Mouse (Mus musculus) heart, adult 9 months (tissue): ENCODE measurements at regions not wholly inside any gene's neighbourhood (a gene's known extent, or its start where the extent isn't known, plus 50 kb on each side); places are given as distances from the start of the nearest gene placed in this dataset.

Experiments used
- DNase-seq, 2 experiments: peaks; one replicate each; pipeline ENCODE4 v3.0.0; 2022; ENCODE audit warnings: low spot score in 2 of 2

GRCm38 (mm10) chr9:49954601-49955000, 155.9 kb upstream of the Ncam1 start:
- no peak for DNase-seq

DNA sequence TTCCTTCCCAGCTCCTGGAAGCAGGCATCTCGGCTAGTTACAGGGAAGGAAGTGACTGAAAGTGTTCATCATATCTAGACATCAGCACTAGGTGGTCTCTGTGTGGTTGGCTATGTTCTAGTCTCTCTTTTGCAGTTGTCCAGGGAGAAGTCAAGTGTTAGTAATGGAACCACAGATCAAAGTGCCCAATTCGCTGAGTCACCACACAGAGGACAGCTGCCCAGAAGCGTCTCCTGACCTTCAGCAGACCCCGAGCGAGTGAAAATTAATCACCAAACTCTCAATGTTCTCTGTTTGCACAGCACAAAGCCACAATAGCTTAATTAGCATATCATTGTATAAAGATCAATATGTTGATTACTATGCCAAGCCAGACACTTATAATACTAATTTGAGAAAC, 151.6 kb upstream of the Ncam1 start:
- no peak for DNase-seq

GRCm38 (mm10) chr9:49948546-49948945, 149.8 kb upstream of the Ncam1 start:
- no peak for DNase-seq

GRCm38 (mm10) chr9:49946857-49947256, 148.1 kb upstream of the Ncam1 start:
- no peak for DNase-seq

- no peak for DNase-seq
Measured at GRCm38 (mm10) chr9:49935555-49936376, 137.0 kb upstream of the Ncam1 start.

DNA sequence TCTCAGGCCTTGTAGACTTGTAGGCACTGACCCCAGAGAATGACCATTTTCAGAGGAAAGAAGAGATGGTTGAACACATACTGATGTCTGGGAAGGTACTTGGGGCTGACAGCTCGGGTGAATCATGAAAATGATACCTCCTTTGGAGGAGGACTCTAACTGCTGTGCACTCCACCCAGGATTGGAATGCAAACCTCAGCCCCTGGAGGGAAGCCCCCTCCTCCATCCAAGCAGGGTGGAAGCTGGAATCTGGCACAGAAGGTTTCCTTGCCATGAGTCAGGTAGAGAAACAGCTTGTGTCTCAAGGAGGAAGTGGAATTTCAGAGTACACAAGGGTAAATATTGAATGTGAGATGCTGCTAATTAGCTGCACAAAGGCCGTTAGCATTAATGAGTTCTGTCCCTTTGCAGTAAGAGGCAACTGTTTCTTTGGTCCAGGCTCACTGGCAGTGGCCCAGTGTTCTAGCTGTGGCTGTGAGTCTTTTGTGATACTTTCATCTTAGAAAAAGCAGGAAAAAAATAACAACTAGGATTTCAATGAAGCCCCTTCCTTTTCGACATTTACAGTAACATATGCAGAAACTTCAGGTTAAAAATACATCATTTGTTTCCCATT, 129.4 kb upstream of the Ncam1 start:
- DNase-seq: no peak

GRCm38 (mm10) chr9:49927281-49927680, 128.6 kb upstream of the Ncam1 start:
- DNase-seq: no peak

GRCm38 (mm10) chr9:49925796-49926195, 127.1 kb upstream of the Ncam1 start:
- DNase-seq: no peak

- no peak for DNase-seq
Measured at GRCm38 (mm10) chr9:49923981-49924501, 125.3 kb upstream of the Ncam1 start.

GRCm38 (mm10) chr9:49922770-49923169, 124.0 kb upstream of the Ncam1 start:
- no peak for DNase-seq

GRCm38 (mm10) chr9:49922162-49922561, 123.4 kb upstream of the Ncam1 start:
- DNase-seq: no peak

- DNase-seq: no peak
Measured at GRCm38 (mm10) chr9:49921306-49921705, 122.6 kb upstream of the Ncam1 start.

GRCm38 (mm10) chr9:49915046-49915719, 116.5 kb upstream of the Ncam1 start:
- DNase-seq: peak in 1 of 2 experiments; percentile 2

GRCm38 (mm10) chr9:49913677-49914076, 115.0 kb upstream of the Ncam1 start:
- DNase-seq: no peak

- DNase-seq: no peak
Measured at GRCm38 (mm10) chr9:49912306-49912705, 113.6 kb upstream of the Ncam1 start.

DNA sequence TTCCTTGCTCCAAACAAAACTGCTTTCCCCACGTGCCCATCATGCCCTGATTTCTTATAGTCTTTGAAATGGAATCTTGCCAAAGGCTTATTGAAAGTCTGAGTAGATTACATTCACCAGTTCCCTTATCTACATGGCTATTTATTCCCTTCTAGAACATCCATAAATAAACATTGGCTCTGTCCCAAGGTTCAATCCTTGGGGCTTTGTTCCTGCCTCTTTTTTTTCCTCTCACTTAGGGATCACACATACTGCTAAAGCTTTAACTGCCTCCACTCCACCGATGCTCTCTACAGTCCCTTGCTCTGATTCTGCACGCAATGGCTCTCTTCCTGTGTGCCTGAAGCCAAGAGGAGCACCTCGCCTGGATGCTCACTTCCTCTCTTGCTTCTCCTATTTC, 107.6 kb upstream of the Ncam1 start:
- peak; percentile 23 to 25 for DNase-seq

- DNase-seq: no peak
Measured at GRCm38 (mm10) chr9:49905703-49906102, 107.0 kb upstream of the Ncam1 start.

DNA sequence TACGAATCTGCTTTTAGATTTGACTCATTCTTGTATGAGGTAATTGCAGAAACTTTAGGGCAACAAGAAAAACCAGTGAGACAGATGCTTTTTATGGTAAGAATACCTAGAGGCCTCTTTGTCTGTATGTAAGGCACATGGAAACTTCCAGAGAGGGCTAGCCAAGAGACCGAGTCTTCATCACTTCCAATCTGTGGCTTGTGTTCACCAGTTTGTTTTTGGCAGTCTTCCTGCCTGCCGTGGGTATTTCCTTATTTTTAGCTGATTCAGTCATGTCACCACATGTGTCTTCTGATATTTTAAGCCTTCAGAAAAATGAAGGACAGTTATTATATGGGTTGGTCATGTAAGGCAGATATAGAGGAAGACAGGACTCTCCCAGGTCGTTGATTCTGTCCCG, 100.2 kb upstream of the Ncam1 start:
- DNase-seq: no peak

DNA sequence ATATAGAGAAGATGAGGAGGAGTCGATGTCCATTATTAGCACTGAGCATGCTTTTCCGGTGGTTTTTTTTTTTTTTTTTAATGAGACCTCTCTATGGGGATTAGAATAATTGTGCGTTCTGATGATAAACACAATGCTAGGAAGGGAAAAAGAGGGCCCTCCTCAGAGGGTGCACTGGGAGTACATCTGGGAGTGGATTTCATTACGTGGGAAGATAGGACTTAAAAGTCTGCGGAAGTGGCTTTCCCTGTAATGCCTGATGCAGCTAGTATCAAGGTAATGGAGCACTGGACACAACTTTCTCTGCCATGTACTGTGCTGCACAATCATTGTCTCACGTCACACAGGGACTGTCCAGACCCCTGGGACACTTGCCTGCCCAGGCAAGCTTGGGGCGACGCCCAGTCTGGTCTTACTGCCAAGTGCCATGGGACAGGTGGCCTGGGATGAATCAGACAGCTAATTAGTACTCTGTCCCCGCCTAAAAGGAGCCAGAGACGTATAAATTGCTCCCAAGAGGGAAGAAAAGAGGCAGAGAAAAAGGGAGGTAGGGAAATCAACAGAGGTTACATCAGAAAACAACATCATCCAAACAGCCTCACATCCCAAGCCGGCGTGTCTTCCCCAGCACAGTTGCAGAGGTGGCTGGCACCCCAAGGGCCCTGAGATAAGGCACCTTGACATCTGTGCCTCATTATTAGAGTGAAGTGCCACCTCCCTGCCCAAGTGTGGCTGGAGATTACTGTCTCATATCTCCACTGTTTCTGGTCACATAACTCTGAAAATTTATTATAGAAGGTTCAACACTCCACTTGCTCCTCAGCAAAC, 86.0 kb upstream of the Ncam1 start:
- DNase-seq: peak; percentile 49 to 54

DNA sequence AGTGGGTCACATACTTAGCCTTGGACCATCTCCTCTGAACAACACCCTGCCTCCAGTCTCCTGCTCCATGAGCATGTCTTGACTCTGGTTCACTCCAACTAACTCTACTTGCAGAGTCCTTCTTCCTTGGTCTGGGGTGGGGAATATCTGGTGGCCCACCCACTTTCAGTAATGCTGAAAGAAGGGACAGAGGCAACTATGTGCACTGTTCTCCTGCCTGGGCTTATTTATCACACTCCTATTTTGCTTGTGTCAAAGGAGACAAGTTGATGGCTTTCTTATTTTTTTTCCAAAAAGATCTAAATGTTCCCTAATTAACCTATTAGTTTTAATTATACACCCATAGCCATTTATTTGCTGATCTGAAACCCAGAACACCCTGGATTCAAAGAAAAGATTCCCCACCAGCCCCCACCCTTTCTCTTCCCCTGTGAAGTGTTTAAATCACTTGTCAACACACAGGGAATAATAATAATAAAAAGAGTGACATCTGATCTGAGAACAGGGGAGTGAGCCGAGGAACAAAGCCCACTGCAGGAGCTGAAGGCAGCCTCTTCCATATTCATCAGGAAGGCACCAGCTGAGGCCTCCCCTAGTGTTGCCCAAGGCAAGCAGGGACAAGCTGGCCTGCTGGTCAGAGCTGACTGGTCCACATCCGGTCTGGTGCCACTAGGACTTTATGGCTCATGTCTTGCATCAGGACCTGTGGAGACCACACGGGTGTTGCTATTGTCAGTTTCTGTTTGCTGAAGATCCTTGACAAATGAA, 80.8 kb upstream of the Ncam1 start:
- no peak for DNase-seq

- DNase-seq: no peak
Measured at GRCm38 (mm10) chr9:49874881-49875280, 76.2 kb upstream of the Ncam1 start.
